Mouse (Mus musculus): Measurements from ENCODE around the gene Susd5. TPM values are rescaled to one million over a fixed set of nuclear protein-coding genes. Genes with fewer than 3 reads are reported as not detected.
A peak's percentile ranks its signal among the peaks of the same experiment; 100 is the strongest.

The Susd5 gene
- polyA plus RNA-seq, 1 experiment from 2014 or later: 4.8 TPM

GRCm38 (mm10) chr9:114026261-114026934, 30.5 kb upstream of the Susd5 start:
- no peak overlapping the region for H3K27ac ChIP-seq
- H3K27me3 ChIP-seq: peaks cover 88% of the 10 kb centered on the region
- WGBS: under 1% methylated on average over 52 of the region's 52 CpGs
- H3K9ac ChIP-seq (replicated peaks): peak overlapping the region; percentile 57
- no peaks in the 10 kb centered on the region for H3K9me3 ChIP-seq
- peak; percentile 88 for ATAC-seq (ENCODE audit: insufficient number of reproducible peaks, insufficient read depth, low FRiP score, low TSS enrichment, low read depth)
- peak overlapping the region; percentile 87 for H3K4me2 ChIP-seq
- H3K36me3 ChIP-seq: no peaks in the 10 kb centered on the region
- peaks cover 19% of the 10 kb centered on the region for H3K4me1 ChIP-seq (replicated peaks)
- peak overlapping the region; percentile 57 for H3K4me3 ChIP-seq (replicated peaks)

DNA sequence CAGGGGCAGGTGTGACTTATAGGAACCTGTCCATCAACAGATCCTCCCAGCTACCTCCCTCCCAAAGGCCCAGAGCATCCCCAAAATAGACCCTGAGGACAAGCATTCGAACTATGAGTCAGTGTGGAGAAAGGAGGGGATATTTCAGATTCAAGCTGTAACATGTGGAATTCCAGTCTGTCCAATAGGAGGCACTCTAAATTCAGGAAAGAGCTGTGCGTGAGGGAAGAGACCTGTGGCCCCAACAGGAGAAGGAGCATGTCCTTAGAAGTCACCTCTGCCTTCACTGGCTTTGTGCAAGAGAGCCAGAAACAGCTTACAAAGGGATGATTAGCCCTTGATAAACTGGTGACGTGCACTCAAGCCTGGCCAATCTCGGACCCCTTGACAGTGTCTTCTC, 16.0 kb upstream of the Susd5 start:
- peaks cover 6% of the 10 kb centered on the region for H3K27me3 ChIP-seq
- ATAC-seq (ENCODE audit: insufficient number of reproducible peaks, insufficient read depth, low FRiP score, low TSS enrichment, low read depth): no peak
- no peak overlapping the region for H3K9ac ChIP-seq (replicated peaks)
- H3K9me3 ChIP-seq: no peaks in the 10 kb centered on the region
- H3K27ac ChIP-seq: no peak overlapping the region
- H3K4me3 ChIP-seq (replicated peaks): no peak overlapping the region
- 69% methylated on average over 4 of the region's 4 CpGs for WGBS
- no peaks in the 10 kb centered on the region for H3K36me3 ChIP-seq
- H3K4me1 ChIP-seq (replicated peaks): peaks cover 4% of the 10 kb centered on the region; the same call in 1 of the 2 replicates
- H3K4me2 ChIP-seq: no peak overlapping the region

DNA sequence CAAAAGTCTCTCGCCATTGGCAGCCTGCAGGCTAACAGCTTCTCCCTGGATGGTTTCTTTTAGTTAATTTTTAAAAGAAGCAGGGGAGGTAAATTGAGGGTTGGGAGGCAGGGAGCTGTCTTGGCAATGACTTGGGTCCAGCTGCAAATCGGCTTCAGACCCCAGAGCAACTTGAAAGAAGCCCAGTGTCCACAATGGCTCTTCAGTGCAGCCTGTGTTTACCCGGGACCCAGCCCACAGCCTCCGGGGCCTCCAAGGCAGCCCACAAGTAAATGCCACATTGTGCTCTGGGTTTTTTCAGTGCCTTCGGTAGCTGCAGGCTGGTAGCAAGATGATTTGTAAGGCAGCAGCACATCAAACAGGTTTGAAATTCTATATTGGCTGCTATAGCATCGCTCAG, 14.4 kb upstream of the Susd5 start:
- Histone ChIP-seq H3K4me1 (replicated peaks) (peaks cover 4% of the 10 kb centered on the region; the same call in 1 of the 2 replicates), H3K27me3 (peaks cover 6% of the 10 kb centered on the region), H3K9ac (replicated peaks) (no peak overlapping the region), H3K9me3 (no peaks in the 10 kb centered on the region), H3K4me2 (no peak overlapping the region), H3K27ac (peak overlapping the region; percentile 62; the same call in 1 of the 2 replicates), H3K36me3 (no peaks in the 10 kb centered on the region), H3K4me3 (replicated peaks) (no peak overlapping the region)
- 47% methylated on average over 6 of the region's 6 CpGs for WGBS
- ATAC-seq (ENCODE audit: insufficient number of reproducible peaks, insufficient read depth, low FRiP score, low TSS enrichment, low read depth): no peak; the same call in 1 of the 2 replicates

- Histone ChIP-seq H3K9ac (replicated peaks) (no peak overlapping the region), H3K4me1 (replicated peaks) (peaks cover 4% of the 10 kb centered on the region; the same call in 1 of the 2 replicates), H3K9me3 (no peaks in the 10 kb centered on the region), H3K4me3 (replicated peaks) (no peak overlapping the region), H3K27ac (no peak overlapping the region), H3K36me3 (no peaks in the 10 kb centered on the region), H3K27me3 (peaks cover 6% of the 10 kb centered on the region), H3K4me2 (no peak overlapping the region)
- no peak for ATAC-seq (ENCODE audit: insufficient number of reproducible peaks, insufficient read depth, low FRiP score, low TSS enrichment, low read depth)
- WGBS: 58% methylated on average over 3 of the region's 3 CpGs
Measured at GRCm38 (mm10) chr9:114044446-114044845, 12.5 kb upstream of the Susd5 start.

DNA sequence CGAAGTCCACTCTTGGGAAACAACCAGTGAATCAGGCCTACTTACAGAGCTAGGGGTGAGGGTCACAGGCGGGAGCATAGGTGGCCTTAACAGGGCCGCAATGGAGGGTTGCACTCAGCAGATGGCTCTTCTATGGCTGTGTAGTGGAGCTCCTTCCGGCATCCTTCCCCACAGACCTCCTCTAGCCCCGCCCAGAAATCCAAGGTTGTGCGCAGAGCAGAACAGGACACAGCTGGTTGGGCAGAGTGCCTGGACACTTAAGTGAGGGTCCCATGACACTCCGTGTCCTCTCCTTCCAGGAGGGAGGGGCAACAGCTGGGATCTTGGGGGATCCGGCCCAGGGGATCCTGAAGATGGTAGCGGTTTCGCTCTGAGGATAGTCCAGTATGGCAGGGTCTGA, 10.9 kb upstream of the Susd5 start, which contains the start of gene Fbxl2:
TSS of gene Fbxl2 (minus strand) at position 164 of the 400 bp plus-strand sequence.
- H3K9ac ChIP-seq (replicated peaks): no peak within 1 kb of the TSS
- 85% methylated on average over 10 of the region's 10 CpGs for WGBS
- no peak within 1 kb of the TSS for H3K4me3 ChIP-seq (replicated peaks)
- H3K4me2 ChIP-seq: no peak within 1 kb of the TSS
- H3K36me3 ChIP-seq: no peaks in the 10 kb centered on the region
- H3K9me3 ChIP-seq: no peaks in the 10 kb centered on the region
- no peaks in the 10 kb centered on the region for H3K4me1 ChIP-seq (replicated peaks)
- no peak within 1 kb of the TSS for H3K27ac ChIP-seq
- ATAC-seq (ENCODE audit: insufficient number of reproducible peaks, insufficient read depth, low FRiP score, low TSS enrichment, low read depth): no peak
- peaks cover 6% of the 10 kb centered on the region for H3K27me3 ChIP-seq

- H3K27me3 ChIP-seq: peaks cover 6% of the 10 kb centered on the region; the same call in 1 of the 2 replicates
- H3K4me3 ChIP-seq (replicated peaks): no peak overlapping the region
- H3K4me1 ChIP-seq (replicated peaks): no peaks in the 10 kb centered on the region
- 86% methylated on average over 7 of the region's 7 CpGs for WGBS
- H3K36me3 ChIP-seq: no peaks in the 10 kb centered on the region
- H3K4me2 ChIP-seq: no peak overlapping the region
- H3K9ac ChIP-seq (replicated peaks): no peak overlapping the region
- no peaks in the 10 kb centered on the region for H3K9me3 ChIP-seq
- no peak for ATAC-seq (ENCODE audit: insufficient number of reproducible peaks, insufficient read depth, low FRiP score, low TSS enrichment, low read depth)
- no peak overlapping the region for H3K27ac ChIP-seq
Measured at GRCm38 (mm10) chr9:114046676-114047075, 10.3 kb upstream of the Susd5 start.

- no peaks in the 10 kb centered on the region for H3K9me3 ChIP-seq
- 89% methylated on average over 7 of the region's 7 CpGs for WGBS
- no peak overlapping the region for H3K4me3 ChIP-seq (replicated peaks)
- peaks cover 2% of the 10 kb centered on the region for H3K27me3 ChIP-seq
- H3K4me1 ChIP-seq (replicated peaks): no peaks in the 10 kb centered on the region
- H3K36me3 ChIP-seq: no peaks in the 10 kb centered on the region
- H3K9ac ChIP-seq (replicated peaks): no peak overlapping the region
- ATAC-seq (ENCODE audit: insufficient number of reproducible peaks, insufficient read depth, low FRiP score, low TSS enrichment, low read depth): no peak
- no peak overlapping the region for H3K27ac ChIP-seq
- no peak overlapping the region for H3K4me2 ChIP-seq
Measured at GRCm38 (mm10) chr9:114050106-114050505, 6.8 kb upstream of the Susd5 start.

- whole genome bisulfite sequencing: 91% methylated on average over 16 of the region's 16 CpGs
- no peak for ATAC-seq (ENCODE audit: insufficient number of reproducible peaks, insufficient read depth, low FRiP score, low TSS enrichment, low read depth)
- Histone ChIP-seq H3K4me2 (no peak overlapping the region), H3K9ac (replicated peaks) (no peak overlapping the region), H3K36me3 (no peaks in the 10 kb centered on the region), H3K27ac (no peak overlapping the region), H3K4me3 (replicated peaks) (no peak overlapping the region), H3K9me3 (no peaks in the 10 kb centered on the region), H3K27me3 (peaks cover 9% of the 10 kb centered on the region), H3K4me1 (replicated peaks) (no peaks in the 10 kb centered on the region)
Measured at GRCm38 (mm10) chr9:114050778-114051177, 6.2 kb upstream of the Susd5 start.

DNA sequence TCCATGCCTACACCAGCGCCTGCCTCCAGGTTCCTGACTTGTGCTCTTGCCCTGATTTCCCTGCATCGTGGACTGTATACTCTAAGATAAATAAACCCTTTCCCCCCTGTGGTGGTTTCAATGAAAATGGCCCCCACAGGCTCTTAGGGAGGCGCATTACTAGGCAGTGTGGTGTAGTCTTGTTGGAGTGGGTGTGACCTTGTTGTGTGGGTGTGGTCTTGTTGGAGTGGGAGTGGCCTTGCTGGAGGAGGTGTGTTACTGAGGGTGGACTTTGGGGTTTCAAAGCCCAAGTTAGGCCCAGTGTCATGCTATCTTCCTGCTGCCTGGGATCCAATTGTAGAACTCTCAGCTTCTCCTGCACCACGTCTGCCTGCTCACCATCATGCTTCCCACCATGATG, 4.9 kb upstream of the Susd5 start:
- WGBS: 82% methylated on average over 4 of the region's 4 CpGs
- ATAC-seq (ENCODE audit: insufficient number of reproducible peaks, insufficient read depth, low FRiP score, low TSS enrichment, low read depth): no peak
- 0 out of 2 replicates have a peak, but pooled peaks cover 1% of the 10 kb centered on the region for H3K4me1 ChIP-seq (replicated peaks)

DNA sequence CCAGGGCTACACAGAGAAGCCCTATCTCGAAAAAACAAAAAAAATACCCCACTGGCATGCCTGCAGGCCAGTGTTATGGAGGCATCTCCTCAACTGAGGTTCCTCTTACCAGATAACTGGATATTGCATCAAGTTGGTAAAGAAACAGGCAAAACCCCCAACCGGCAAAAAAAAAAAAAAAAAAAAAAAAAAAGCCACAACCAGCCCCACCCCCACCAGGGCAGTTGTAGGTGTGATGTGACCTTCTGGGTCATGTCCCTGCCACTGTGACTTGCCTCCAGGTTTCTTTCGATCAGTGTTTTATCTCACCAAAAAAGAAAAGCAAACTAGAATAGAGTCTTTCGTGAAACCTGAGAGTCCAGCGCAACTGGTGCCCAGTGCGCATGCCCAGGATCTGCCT, 4.1 kb upstream of the Susd5 start:
- Histone ChIP-seq H3K36me3 (no peaks in the 10 kb centered on the region), H3K4me3 (replicated peaks) (no peak overlapping the region), H3K9ac (replicated peaks) (no peak overlapping the region), H3K27ac (no peak overlapping the region), H3K27me3 (peaks cover 30% of the 10 kb centered on the region), H3K4me1 (replicated peaks) (0 out of 2 replicates have a peak, but pooled peaks cover 4% of the 10 kb centered on the region), H3K4me2 (no peak overlapping the region), H3K9me3 (no peaks in the 10 kb centered on the region)
- no peak for ATAC-seq (ENCODE audit: insufficient number of reproducible peaks, insufficient read depth, low FRiP score, low TSS enrichment, low read depth)
- 80% methylated on average over 6 of the region's 6 CpGs for WGBS

More for the DNA sequence above, 4.9 kb upstream of the Susd5 start:
- no peaks in the 10 kb centered on the region for H3K36me3 ChIP-seq
- H3K27ac ChIP-seq: no peak overlapping the region
- H3K4me2 ChIP-seq: no peak overlapping the region
- no peak overlapping the region for H3K9ac ChIP-seq (replicated peaks)
- no peaks in the 10 kb centered on the region for H3K9me3 ChIP-seq
- no peak overlapping the region for H3K4me3 ChIP-seq (replicated peaks)
- H3K27me3 ChIP-seq: peaks cover 21% of the 10 kb centered on the region

- no peak for ATAC-seq (ENCODE audit: insufficient number of reproducible peaks, insufficient read depth, low FRiP score, low TSS enrichment, low read depth)
- H3K9ac ChIP-seq (replicated peaks): no peak overlapping the region
- H3K4me1 ChIP-seq (replicated peaks): no peaks in the 10 kb centered on the region
- no peak overlapping the region for H3K4me2 ChIP-seq
- H3K27ac ChIP-seq: no peak overlapping the region
- H3K36me3 ChIP-seq: no peaks in the 10 kb centered on the region
- H3K27me3 ChIP-seq: no peaks in the 10 kb centered on the region
- no peaks in the 10 kb centered on the region for H3K9me3 ChIP-seq
- no peak overlapping the region for H3K4me3 ChIP-seq (replicated peaks)
- 69% methylated on average over 12 of the region's 12 CpGs for WGBS
Measured at GRCm38 (mm10) chr9:114068494-114069053, 11.6 kb downstream of the Susd5 start.
